Mouse (Mus musculus) T-helper 2 cell (primary cell): ENCODE measurements at regions not wholly inside any gene's neighbourhood (a gene's known extent, or its start where the extent isn't known, plus 50 kb on each side); places are given as distances from the start of the nearest gene placed in this dataset.

Source experiments
- in situ Hi-C: fragments of 300-600 bp; cut with MboI, MseI; formaldehyde crosslinking; loops from one replicate; pipeline ENCODE4 v1.15.1; 2025; ENCODE audit warnings: high pct_unique_total_duplicates

GRCm38 (mm10) chr17:52062096-52062665 lies 229.1 kb upstream of the Satb1 start:
- in situ Hi-C loops = loop anchor here (10.0 kb wide), 1 partner anchor 267 kb away; no protein-coding TSS in a partner anchor

DNA sequence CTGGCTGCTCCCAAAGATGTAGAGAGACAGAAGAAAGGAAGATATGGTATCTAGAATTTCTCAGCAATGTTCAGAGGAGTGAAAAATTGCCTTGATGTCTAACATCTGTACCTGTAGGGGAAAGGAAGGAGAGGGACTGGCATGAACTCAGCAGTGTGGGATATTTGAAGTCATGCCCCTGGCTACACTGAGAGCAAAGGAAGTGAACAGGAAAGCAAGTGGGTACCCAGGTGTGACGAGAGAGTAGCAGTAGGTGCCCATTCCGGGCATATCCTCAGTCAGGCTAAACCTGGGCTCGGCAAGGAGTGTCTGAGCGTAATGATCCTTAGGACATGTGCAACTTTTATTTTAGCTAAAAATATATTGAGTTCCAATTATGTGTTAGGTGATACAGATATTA lies 203.4 kb upstream of the Satb1 start:
- in situ Hi-C loops = loop anchor here (10.0 kb wide), 1 partner anchor 202 kb away; the partner anchor contains the start of gene Satb1

- in situ Hi-C loops = loop anchor here (5.0 to 10.0 kb wide), 2 partner anchors 41 to 196 kb away; partner anchors contain the start of gene Satb1
Observed at GRCm38 (mm10) chr17:52031079-52031478, 198.0 kb upstream of the Satb1 start.

DNA sequence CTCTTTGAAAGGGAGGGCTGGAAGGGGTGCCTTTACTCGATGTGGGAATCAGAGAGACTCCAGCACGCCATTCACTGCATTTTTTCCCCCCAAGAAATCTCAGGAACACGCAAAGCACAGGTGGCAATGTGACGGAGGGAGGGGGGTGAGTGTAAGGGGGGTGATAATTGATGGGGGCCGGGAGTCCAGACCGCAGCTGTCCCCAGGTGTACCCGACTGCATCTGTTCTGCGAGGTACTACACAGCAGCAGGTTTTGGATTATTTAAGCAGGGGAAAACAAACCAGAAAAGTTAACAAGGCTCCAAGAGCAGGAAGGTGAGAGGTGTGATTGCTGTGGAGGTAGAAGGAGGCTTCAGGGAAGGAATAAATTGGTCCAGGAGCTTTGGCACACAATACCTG lies 153.8 kb upstream of the Satb1 start:
- in situ Hi-C loops = loop anchor here (25.0 kb wide), 1 partner anchor 475 kb away; no protein-coding TSS in a partner anchor

- in situ Hi-C loops = loop anchor here (25.0 kb wide), 1 partner anchor 476 kb away; no protein-coding TSS in a partner anchor
Observed at GRCm38 (mm10) chr17:51986212-51986611, 153.1 kb upstream of the Satb1 start.

GRCm38 (mm10) chr17:51979126-51979525 lies 146.0 kb upstream of the Satb1 start:
- in situ Hi-C loops = loop anchor here (25.0 kb wide), 1 partner anchor 483 kb away; no protein-coding TSS in a partner anchor

DNA sequence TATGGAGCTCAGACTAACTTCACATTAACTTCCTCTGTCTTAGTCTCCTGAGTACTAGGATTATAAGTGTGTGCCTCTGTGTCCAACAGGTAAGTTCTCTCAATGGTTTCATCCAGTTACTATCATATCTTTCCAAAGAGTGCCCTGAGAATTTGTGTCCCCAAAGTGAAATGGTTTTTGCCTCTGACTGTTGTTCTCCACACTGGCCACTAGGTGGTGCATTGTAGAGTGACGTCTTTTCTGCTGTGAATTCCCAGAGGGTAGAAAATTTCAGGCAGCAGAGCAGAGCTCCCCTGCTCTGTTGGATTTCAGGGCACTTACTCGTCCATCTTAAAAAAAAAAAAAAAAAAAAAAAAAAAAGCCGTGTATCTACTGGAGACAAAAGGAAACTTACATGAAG lies 138.4 kb upstream of the Satb1 start:
- in situ Hi-C loops = no loop called here

DNA sequence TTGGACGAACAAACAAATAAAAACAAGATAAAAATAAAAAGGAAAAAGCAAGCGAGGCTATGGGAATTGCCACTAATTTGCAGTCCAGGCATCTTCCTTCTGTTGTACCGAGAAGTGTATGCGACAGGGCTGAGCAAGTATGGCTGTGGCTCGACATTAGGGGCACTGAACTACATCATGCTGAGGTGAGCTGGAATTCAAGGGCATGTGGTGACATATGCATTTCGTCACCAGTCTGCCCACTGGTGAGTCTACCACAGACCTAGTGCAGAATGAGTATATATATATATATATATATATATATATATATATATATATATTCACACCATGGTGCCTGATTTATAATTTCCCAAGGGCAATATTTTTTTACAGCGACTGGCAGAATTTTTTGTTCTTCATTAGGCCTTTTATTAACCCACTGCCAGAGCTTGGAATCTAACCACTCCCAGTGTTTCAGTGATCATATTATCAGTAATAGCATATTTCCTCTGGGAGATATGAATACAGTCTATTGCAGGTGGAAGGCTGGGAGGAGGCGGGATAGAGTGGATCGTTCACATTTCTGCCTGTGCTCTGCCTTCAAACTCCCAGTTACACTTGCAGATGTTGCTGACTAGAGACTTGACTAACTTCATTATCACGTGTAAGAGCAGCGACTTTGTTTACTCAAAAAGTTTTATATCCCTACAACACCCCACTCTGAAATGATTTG lies 133.6 kb upstream of the Satb1 start:
- in situ Hi-C loops = no loop called here

DNA sequence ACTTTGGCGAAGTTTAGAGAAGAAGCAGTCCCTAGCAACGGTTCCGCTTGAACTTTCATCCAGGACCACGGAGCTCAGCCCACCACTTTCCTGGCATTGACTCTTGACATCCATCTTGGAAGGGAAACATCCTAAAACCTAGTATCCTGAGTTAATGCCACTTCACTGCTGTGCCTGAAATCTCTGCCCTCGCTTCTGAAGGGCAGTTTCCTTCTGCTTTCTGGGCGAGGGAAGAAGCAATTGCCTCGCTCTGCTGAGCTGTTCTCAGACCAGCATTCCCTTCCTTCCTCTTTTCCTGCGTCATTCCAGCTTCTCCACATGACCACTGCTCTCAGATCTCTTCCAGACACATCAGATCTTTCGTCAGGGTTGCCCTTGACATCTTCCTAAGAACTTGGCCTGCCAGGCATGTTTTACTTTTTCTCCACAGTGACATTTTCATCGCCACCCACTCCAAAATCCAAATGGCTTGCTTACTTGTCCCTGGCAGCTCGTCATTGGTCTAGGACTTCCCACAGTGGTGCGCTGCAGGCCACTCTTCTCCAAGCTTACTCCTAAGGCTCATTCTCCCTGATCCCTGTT lies 129.5 kb upstream of the Satb1 start:
- in situ Hi-C loops = no loop called here

GRCm38 (mm10) chr17:51961337-51961736 lies 128.2 kb upstream of the Satb1 start:
- in situ Hi-C loops = no loop called here

DNA sequence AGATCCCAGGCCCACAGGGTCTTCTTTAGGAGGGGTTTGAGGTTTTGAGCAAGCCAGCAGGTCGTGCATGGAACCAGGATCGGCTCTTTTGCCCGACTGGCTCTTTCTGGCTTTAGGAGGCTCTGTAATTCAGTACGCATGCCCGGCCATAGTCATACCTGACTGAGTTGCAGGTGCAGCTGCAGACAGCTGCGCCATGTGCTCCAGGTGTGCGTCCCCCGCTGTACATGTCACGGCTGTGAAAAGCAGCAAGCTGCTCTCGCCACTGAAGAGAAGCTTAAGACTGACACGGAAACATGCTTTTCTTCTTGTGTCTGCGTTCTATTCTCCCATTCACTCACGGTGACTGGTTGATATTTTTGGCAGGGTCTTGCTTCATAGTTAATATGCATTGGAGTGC lies 123.2 kb upstream of the Satb1 start:
- in situ Hi-C loops = no loop called here

DNA sequence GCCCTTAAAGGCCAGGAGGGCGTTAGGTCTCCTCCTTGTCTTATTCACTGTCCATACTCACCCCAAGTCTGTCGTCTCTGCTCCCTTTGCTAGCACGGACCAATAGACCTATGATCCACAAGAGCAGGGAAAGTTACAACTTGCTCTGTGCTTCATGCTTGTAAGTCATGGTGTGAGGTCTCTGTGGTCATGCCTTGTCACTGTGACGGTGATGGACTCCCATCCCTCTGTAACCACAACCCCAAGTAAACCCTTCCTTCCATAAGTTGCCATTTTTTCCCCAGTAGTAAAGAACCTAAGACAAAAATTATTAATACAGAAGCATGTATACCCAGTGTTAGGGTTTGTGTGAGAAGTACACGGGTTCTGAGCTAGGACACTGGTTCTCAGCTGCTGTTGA lies 104.6 kb upstream of the Satb1 start:
- in situ Hi-C loops = no loop called here

DNA sequence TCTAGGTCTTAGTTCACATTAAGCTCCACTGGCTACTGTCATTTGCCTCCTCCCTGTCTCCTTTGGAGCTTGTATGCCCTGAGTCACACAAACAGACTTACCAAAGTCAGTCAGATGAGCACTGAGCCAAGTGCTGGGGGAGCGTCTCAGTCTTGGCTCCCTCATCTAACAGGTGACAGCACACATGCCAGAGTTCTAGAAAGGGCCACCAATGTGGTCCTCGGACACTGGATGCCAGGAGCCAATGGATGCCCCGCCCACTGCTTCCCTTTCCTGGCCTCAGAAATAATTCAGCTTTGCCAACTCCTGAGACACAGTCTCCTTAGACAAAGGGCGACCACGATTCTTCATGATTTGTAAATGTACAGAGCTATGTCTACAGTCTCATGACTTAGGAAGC lies 103.0 kb upstream of the Satb1 start:
- in situ Hi-C loops = no loop called here

GRCm38 (mm10) chr17:51926392-51926791 lies 93.3 kb upstream of the Satb1 start:
- in situ Hi-C loops = no loop called here

GRCm38 (mm10) chr17:51907031-51907430 lies 73.9 kb upstream of the Satb1 start:
- in situ Hi-C loops = no loop called here

GRCm38 (mm10) chr17:51906418-51906817 lies 73.3 kb upstream of the Satb1 start:
- in situ Hi-C loops = no loop called here

DNA sequence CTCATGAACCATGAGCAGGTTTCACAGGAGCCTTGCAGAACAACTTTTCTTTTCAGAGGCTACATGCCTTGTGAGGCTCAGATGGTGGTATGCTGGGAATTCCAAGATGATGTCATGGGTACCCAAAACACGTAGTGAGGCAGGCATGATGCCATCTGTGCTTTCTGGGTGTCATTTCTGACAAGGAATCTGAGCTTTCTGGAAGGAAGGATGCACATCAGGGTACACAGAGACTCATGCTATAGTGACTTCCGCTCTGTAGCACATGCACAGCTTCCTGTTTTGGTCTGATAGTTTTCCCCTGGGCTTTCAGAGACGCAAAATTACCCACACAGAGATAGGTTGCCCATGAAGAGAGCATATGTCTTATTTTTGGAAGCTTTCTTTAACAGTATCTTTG lies 70.8 kb upstream of the Satb1 start:
- in situ Hi-C loops = no loop called here

- in situ Hi-C loops = no loop called here
Observed at GRCm38 (mm10) chr17:51899376-51899775, 66.3 kb upstream of the Satb1 start.

DNA sequence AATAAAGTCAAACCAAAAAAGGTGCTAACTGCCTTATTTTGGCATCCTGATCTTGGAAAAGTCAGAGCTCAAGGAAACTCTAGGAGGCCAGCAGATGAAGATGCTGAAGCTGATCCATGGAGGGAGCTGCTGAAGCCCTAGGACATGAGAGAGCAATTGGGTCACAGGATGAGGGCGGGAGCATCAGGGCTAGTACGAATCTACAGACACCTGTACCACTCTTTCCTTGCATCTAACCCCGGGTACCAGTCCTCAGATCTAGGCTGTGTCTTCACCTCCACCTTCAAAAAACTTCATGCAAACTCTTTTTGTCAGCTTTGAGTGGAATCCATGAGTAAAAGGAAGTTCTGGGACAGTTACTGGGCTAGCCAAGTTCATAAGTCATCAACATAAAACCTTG lies 63.1 kb upstream of the Satb1 start:
- in situ Hi-C loops = no loop called here

DNA sequence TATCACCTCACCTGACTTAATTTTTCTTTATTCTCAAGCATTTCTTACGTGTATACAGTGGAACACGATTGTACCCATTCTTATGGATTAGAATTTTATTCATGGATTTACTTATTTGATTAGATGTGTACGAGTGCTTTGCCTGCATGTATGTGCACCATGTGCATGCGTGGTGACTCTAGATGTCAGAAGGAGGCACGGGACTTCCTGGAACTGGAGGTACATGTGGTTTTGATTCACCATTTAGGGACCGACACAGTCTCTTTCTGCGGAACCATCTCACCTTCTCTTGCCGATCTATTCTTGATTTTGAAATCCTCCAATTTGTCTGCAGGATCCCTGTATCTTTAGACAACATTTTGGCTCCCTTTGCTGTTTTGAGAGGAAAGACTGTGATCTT lies 61.2 kb upstream of the Satb1 start:
- in situ Hi-C loops = no loop called here

- in situ Hi-C loops = no loop called here
Observed at GRCm38 (mm10) chr17:51892856-51893255, 59.8 kb upstream of the Satb1 start.

- in situ Hi-C loops = no loop called here
Observed at GRCm38 (mm10) chr17:51892159-51892558, 59.1 kb upstream of the Satb1 start.
